In the genomic region with DNA sequence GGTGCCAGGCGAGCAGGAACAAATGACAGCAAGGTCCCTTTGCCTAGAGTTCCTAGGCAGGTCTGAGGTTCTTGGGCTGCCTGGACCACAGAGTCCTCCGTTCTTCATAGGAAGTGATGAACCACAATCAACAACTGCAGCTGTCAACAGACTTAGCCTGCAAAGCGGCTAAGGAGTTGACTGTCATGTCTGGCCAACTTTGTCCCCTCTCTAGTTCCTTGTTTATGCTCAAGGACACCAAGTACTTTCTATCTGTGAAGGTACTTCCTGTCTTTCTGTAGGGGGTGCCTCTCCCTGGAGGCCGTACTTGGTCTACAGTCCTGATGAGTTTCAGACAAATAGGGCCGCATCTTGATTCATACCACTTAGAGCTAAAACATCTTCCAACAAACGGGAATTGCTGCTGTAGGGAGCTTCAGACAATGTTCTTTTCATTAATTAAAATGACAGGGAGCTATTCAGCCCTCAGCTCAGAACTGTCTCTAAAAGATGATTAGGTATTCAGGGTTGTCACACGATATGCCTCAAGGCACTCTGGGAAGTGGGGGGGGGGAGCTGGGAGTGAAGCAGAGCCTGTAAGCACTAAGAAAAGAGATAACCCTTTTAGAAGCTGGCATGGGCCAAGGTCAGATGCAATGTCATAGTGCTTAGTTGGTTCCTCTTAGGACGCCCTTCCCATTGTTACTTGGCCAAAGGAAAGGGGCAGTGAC, we compare ENCODE assay signal across 12 mouse cellular contexts.
DNase-seq lines count a peak whose midpoint lies in the region; ATAC-seq and TF ChIP-seq lines count a peak whose summit lies in the region.
"Had no signal": no experiment of that assay in that cellular context is flagged by ENCODE, and none has a peak within 500 bp of the region (broad histone marks: within the 10 kb centered on the region; RNA-seq: fewer than 3 reads in every experiment).

No protein-coding gene starts in this region.

- 58% methylated on average over 8 of the region's 8 CpGs for whole genome bisulfite sequencing in lung, adult 2 months
- 67% methylated on average over 8 of the region's 8 CpGs for WGBS in hindbrain, embryonic 13.5 days

- ATAC-seq in hindbrain, embryonic 13.5 days (ENCODE audit: low FRiP score) = no peak
- ATAC-seq: intestine, embryonic 15.5 days; Patski had no signal

- H3K36me3 ChIP-seq in hindbrain, embryonic 13.5 days = no peaks in the 10 kb centered on the region
- H3K36me3 ChIP-seq: intestine, embryonic 15.5 days; liver, embryonic 13.5 days had no signal

- H3K9me3 ChIP-seq in hindbrain, embryonic 13.5 days = no peaks in the 10 kb centered on the region
- H3K9me3 ChIP-seq: intestine, embryonic 15.5 days; liver, embryonic 13.5 days had no signal

- no peaks in the 10 kb centered on the region for H3K27me3 ChIP-seq in hindbrain, embryonic 13.5 days
- H3K27me3 ChIP-seq: intestine, embryonic 15.5 days; liver, embryonic 13.5 days had no signal

- peak; percentile 37 for DNase-seq in adrenal gland, adult 2 months
- no peak for DNase-seq in adrenal gland, adult 8-10 months
- DNase-seq in lung, postnatal 36 days = peak; percentile 34
- DNase-seq in lung, adult 2 months = no peak
- peak; percentile 23 for DNase-seq in T-cell, adult 2 months (ENCODE audit: low spot score)
- peak; percentile 43 to 49 for DNase-seq in natural killer cell, adult 2 months (ENCODE audit: low spot score in 2 of 2)
- no peak for DNase-seq in ovary, postnatal 14 days (ENCODE audit: low spot score)
- DNase-seq: liver, embryonic 13.5 days had no signal

- H3K9ac ChIP-seq in hindbrain, embryonic 13.5 days = no peak overlapping the region
- H3K9ac ChIP-seq: intestine, embryonic 15.5 days; liver, embryonic 13.5 days had no signal

- H3K4me2 ChIP-seq in hindbrain, embryonic 13.5 days = no peak overlapping the region
- H3K4me2 ChIP-seq: intestine, embryonic 15.5 days; liver, embryonic 13.5 days had no signal

- no peak for TF ChIP-seq POLR2A in lung, adult 2 months (IDR thresholded peaks at IDR 0.05; ENCODE audit: borderline replicate concordance, extremely low read depth, low read depth, low read length)

- H3K4me3 ChIP-seq in lung, adult 2 months (replicated peaks; ENCODE audit: extremely low read depth, low read depth, low read length) = no peak overlapping the region
- no peak overlapping the region for H3K4me3 ChIP-seq in hindbrain, embryonic 13.5 days
- H3K4me3 ChIP-seq: intestine, embryonic 15.5 days; liver, embryonic 13.5 days had no signal

- no peak overlapping the region for H3K27ac ChIP-seq in hindbrain, embryonic 13.5 days
- H3K27ac ChIP-seq: intestine, embryonic 15.5 days; liver, embryonic 13.5 days; stomach, postnatal 0 days had no signal

- H3K4me1 ChIP-seq in lung, adult 2 months (ENCODE audit: control insufficient read depth, insufficient read depth, low read length) = no peaks in the 10 kb centered on the region
- H3K4me1 ChIP-seq in hindbrain, embryonic 13.5 days (replicated peaks) = peaks cover 8% of the 10 kb centered on the region; the same call in 1 of the 2 replicates
- H3K4me1 ChIP-seq: intestine, embryonic 15.5 days; liver, embryonic 13.5 days had no signal

- no peak for TF ChIP-seq CTCF in lung, adult 2 months (IDR thresholded peaks at IDR 0.05; ENCODE audit: insufficient read depth, low read length)

Comparison
In these comparisons a context has a peak if more than half of its experiments do, and no peak if none do; other contexts are left out.
1. DNase-seq: peak in adrenal gland, adult 2 months (single experiment), lung, postnatal 36 days (single experiment), T-cell, adult 2 months (single experiment) and natural killer cell, adult 2 months (2 of 2); none in adrenal gland, adult 8-10 months (single experiment), lung, adult 2 months (single experiment) and ovary, postnatal 14 days (single experiment).